Mouse (Mus musculus): ENCODE measurements at regions not wholly inside any gene's neighbourhood (a gene's known extent, or its start where the extent isn't known, plus 50 kb on each side); places are given as distances from the start of the nearest gene placed in this dataset.

DNA sequence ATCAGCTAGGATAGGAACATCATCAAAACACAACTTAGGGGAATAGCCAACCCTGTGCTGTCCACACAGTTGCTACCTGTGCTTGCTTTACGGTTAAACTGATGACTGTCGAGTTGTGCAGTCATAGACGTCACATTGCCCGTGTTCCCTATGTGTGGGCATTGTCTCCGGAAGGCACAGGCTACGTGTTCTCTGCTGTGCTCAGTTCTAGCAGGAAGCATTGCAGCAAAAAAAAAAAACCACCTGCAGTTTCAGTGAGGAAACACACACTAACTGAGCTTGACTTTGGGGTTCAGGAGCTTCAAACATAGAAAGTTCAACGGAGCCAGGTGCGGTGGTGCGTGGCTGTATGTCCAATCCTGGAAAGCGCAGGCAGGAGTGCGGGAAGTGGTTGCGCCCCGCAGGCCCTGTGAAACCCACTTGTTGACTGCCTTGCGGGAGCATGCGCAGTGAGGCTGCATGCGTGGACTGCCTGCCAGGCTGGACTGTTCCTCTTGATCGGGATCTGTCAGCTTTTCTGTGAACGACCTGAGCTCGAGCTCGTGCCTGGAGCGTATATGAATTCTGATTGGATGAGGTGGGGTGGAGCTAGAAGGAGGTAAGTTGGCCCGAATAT lies 190.2 kb upstream of the Krr1 start:
- DNase-seq (ENCODE audit: low read depth, low spot score), result no peak

DNA sequence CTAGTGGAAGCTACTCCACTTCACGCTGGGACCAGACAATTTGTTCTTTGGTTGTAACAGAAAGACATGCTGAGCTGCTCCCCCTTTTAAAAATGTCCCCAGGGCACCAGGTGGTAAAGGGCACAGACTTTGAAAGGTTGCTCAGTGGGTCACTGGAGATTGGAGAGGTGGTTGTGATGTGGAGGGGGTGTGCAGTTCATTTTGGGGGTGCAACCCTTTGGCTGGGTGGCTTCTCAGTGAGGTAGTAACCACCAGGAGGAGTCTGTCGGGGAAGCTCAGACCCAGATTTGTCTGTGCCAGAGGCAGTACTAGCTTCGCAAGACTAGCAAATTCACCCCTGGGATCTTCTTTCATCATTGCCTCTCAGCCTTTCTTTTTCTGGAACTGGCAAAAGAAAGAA lies 189.0 kb upstream of the Krr1 start:
- no peak for DNase-seq (ENCODE audit: low read depth, low spot score)

DNA sequence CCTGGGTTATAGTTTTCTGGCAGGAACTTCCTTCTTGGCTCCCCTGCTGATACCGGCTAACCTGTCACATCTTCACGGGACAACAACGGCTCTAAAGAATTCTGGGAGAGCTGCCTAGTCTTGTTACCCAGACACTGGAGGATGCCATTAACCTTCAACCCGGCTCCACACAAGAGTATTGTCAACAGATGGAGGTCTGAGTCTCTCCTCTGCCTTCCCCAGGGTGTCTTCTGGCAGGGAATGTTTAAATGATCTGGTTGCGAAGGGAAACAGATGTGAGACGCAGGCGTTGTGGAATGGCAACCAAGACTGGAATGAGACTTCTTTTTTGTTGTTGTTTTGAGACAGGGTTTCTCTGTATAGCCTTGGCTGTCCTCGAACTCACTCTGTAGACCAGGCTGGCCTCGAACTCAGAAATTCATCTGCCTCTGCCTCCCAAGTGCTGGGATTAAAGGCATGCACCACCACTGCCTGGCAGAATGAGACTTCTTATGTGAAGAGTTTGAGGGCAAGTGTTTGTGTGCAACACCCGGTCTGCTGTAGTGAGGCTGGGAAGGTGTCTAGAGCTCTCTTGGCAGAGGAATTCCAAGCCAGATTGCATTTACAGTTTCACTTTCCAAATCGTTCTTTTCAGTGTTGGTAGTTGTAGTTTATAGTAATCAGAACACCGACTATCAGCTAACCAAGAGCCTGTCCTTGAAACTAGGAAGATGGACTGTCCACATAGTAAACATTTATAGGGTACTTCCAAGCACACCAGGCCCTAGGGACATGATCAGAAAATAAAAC lies 188.2 kb upstream of the Krr1 start:
- DNase-seq (ENCODE audit: low read depth, low spot score), result peak; percentile 27

DNA sequence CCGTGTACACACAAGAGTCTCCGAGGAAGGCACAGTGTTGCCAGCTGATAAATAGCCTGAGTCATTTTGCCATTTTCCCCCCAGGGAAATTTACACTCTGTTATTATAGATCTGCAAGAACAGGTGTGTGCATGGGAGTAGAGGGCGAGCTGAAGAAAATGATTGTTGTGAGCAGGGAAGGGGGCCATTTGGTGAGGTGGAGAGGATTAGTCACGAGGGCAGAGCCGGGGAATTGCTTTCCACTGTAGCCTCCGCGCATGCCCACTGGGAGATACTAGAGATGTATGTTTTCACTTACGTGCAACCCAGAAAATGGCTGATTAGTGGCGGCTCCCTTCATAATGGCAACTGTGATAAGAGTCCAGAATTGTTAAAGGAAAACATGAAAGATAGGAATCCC lies 185.3 kb upstream of the Krr1 start:
- DNase-seq (ENCODE audit: low read depth, low spot score), result no peak

DNA sequence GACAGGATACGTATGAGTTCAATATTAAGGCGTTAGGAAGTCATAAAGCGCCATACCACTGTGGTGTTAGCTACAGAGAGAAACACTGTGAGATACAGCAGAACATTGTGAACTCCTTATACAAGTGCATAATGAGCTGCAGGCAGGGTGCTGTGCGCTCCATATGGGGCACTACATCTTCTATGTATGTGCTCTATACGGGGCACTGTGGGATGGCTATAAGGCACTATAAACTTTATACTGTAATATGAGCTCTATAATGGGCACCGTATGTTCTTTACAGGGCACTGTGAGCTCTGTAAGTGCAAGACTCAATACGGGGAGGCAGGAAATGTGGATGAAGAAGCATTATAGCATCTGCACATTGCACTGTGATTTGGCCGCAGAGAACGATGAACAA lies 183.2 kb upstream of the Krr1 start:
- DNase-seq (ENCODE audit: low read depth, low spot score), result no peak

DNA sequence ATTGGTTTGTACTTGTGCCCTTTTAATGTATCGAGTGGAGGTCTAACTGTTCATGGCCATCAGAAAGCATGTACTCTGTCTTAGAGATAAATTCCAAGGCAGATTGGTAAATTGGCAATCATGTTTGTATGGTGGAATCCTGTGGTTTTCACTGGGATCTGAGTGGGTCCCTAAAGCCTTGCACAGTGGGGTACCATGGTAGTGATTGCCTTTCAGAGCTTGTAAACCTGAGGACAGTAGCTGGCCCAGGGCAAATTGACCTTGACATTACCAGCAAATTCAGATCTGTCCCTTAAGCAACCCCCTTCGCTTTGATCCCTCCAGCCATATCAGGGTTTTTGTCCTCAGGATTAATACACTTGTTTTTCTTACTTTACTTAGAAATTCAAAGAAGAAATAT lies 181.6 kb upstream of the Krr1 start:
- DNase-seq (ENCODE audit: low read depth, low spot score), result no peak

DNA sequence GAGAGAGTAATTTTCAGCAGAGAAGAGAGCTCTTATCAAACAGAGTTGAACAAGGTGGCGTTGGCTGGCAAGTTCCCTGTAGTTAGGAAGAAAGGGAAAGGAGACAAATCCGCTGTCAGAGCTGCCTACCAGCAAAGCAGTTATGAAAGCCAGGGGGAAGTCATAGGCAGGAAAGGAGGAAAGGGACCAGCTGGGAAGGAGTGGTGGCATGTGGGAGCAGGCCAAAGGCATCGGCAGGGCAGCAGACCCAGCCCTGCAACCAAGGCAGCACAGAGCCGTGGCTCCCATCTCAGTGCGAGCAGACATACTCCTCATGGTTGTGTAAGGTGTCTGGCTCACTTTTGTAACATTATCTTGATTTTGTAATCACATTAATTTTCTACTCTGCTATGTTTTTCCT lies 177.4 kb upstream of the Krr1 start:
- DNase-seq (ENCODE audit: low read depth, low spot score), result no peak

DNA sequence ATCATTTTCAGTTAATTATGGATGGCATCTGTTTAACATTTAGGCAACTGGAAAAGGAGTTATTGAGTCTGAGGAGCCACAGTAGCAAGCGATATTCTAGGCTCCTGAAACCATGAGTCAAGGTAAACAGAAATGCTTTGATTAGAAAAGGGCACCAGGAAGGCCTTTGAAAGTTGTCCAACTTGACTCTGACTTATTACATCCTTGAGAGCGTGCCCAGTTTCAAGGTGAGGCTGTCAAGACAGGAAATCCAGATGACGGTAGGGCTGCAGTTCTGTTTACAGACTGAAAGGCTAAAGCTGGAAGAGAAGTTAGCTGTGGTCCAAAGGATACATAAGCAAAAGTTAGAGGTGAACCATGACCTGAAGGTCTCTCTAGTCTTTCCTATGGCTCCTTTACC lies 176.7 kb upstream of the Krr1 start:
- no peak for DNase-seq (ENCODE audit: low read depth, low spot score)

DNA sequence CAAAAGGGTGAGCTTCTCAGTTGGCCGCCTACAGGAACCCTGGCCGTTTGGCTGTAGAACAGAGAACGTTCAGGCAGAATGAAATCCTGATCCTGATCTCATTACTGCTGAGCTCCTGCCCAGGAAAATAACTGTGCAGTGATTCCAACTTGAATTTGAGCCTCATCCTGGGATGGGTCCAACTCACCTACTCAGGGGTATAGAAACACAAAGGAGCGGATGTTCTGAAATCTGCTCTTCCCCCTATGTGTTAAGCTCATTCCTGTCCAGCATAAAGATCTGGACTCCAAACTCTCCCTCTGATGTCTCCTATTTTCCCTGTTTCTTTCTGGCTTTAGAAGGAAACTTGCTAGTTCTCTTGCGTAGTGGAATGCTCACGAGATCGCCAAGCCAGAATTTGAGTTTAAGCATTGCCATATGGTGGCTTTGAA lies 173.6 kb upstream of the Krr1 start:
- no peak for DNase-seq (ENCODE audit: low read depth, low spot score)

DNA sequence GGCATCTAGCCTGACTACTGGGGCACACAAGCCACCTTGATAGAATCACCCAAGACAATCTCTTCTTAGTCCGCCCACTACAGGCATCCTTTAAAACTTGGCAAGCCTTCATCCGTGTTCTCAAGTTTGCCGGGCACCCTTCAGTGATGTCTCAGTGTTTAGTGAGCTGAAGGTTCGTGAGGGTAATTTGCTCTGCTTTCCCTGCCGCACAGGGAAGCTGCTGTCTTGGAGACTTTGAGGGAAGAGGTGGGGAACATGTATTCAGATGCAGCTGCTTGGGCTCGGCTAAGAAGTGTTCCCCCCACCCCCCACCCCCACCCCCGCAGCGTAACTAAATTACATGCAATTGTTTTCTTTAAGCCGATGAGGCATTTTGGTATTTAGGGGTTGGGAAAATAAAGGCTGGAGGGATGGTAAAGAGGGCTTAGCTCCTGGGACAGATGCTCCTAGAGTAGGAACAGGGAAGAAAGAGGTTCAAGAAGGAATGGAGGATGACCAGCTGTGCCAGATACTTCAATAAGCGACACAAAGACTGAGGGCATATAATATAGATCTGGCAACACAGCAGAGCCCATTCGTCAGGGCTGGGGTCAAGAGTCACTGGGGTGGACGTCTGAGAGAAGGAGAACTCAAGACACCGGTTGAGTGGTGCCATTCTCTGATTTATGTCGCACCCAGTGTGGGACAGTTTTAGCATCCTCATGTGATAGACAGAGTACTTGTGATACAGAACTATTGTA lies 172.4 kb upstream of the Krr1 start:
- no peak for DNase-seq (ENCODE audit: low read depth, low spot score)

DNA sequence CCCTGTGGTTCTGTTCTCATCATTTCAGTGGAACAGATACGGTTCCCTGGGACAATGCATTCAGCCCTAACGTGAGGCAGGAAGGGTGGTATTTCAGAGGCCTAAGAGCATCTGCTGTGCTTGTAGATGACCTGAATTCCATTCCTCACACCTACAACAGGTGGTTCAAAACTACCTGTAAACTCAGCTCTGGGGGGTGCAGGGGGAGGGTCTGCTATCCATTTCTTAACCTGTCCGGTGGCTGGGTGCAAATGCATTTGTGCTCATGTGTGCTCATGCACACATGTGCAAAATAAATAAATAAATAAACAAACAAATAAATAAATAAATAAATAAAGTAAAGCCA lies 171.9 kb upstream of the Krr1 start:
- no peak for DNase-seq (ENCODE audit: low read depth, low spot score)

DNA sequence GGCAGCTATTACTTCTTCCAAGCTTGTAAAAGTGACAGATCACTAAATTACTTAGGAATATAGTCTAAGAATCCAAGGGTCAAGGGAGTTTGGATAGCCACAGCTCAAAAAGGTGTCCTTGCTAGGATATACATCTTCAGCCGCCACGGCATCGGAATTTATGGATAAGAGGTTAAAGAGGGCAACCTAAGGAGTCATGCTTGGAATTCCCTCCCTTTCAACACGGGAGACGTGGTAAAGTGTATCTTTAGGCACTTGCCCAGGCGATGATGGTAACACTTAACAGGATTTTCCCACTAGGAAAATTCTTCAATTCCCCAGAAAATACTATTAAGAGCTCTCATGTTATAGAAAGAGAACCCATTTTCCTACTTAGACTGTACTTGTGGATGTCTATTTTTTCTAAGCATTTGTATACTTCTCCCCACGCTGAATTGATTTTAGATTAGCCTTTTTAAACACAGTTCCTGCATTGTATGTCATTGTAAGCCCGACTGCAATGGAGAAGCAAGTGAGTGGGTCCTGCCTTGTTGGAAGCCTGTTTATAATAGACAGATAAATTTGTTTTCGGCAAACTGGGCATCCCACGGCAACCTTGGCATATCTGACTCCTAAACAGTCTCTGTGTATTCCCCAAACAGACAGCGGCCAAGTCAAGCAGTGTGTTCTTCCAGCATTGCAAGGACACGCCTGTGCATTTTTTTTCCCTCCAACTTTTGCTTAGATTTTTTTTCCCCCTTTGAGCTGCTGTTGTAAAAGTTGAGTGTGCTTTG lies 171.3 kb upstream of the Krr1 start:
- DNase-seq (ENCODE audit: low read depth, low spot score), result no peak

DNA sequence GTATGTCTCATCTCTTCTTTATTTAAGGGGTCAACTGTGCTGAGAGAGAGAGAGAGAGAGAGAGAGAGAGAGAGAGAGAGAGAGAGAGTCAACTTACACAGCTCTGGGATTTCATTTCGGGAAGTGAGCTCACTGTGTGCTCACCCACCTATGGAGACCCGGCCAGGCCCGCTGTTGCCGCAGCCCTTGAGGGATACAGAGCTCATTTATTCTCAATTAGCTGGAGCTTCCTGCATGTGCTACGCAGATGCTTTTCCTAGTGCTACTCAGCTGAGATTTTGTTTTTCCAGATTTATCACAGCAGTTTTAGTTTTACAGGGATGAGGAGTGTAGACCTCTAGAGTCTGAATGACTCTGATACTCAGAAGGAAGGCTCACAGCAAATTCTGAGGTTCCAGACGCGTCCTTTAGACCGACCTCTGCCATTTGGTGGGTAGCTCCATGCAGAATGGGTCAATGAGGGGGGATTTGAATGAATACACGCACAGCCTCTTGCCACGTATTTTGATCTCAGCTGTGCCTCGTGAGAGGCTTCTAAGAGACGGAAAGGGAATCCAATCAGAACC lies 170.6 kb upstream of the Krr1 start:
- DNase-seq (ENCODE audit: low read depth, low spot score), result no peak

DNA sequence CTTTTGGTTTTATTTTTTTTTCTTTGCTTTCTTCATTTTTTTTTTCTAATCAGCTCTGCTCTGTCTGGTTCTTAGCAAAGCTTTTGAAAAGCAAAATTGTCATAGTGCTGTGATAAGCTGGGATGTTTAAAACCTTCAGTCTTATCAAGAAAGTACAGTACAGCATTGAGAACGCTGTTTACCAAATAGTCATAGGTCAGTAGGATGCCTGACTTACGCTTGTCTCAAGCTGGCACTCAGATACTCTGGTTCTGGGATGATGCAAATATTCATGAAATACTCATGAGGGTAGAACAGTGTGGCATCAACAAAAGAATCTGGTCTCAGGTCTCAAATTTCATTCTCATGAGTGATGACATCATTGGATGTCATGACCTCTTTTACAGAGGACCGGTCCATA lies 166.1 kb upstream of the Krr1 start:
- DNase-seq (ENCODE audit: low read depth, low spot score), result no peak

DNA sequence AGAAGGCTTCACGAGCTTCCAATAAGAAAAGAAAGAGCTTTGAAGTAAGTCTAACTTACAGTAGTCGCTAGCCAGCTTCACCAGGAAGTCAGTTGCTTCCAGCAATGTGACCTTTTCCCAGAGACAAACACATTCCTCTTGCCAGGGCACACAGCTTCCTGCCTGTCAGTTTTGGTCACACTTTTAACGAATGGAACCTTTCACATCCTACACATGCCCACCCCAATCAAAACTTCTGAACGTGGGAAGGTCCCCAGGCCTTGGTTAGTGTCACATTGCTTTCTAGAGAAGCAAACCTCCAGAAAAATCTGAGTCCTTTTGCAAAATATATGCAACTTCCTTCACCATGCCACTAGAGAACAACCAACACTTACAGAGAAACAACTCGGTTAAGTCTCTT lies 165.5 kb upstream of the Krr1 start:
- DNase-seq (ENCODE audit: low read depth, low spot score), result no peak

DNA sequence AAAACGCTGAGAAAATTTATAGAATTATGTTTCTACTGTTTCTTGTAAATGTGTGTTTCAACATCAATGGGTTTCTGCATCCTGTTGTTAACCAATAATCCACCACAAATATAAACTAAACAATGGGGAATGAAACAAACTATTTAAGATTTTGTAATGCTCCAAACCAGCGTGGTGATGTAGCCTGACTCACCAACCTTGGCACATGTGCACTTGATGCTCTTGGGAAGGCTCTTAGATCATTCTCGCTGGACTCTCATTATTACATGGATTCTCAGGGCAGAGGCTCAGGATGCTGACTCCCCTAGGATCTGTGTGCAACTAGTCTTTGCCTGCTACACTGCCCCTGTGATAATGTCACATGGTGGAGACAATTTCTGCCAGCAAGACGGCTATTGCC lies 158.7 kb upstream of the Krr1 start:
- DNase-seq (ENCODE audit: low read depth, low spot score), result no peak

DNA sequence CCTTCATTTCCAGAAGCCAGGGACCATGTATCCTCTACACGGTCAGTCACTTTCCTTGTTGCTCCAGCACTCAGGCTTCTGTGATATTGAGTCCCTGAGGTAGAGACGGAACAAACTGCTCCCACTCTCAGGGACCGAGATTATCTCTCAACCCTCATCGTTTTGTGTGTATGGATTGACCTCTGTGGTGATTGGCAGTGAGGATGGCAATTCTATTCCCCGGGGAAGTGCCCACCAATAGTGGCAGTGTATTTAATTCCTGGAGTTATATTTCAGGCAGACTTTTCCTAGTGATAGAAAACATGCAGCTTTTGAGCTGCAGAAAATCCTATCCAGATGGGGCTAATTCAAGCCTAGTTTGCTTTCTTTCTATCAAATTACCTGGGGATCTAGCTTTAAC lies 157.8 kb upstream of the Krr1 start:
- DNase-seq (ENCODE audit: low read depth, low spot score), result no peak

DNA sequence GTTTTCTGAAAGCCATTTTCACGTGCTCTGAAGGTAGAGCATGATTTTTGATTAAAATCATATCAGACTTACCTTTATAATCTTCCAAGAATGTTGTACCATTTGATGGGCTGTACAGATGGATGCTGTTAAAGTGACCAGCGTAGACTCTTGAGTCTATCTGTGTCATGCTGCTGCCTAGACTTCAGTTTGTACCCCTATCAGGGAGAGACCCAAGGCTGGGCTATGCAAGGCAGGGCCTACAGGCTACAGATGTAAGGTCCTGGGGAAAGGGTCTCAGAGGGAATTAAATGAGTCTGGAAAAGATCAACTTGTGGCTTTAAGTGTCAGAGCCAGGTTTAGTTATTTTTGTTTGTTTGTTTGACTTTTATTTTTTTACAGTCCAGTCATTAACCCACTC lies 157.3 kb upstream of the Krr1 start:
- DNase-seq (ENCODE audit: low read depth, low spot score), result no peak

DNA sequence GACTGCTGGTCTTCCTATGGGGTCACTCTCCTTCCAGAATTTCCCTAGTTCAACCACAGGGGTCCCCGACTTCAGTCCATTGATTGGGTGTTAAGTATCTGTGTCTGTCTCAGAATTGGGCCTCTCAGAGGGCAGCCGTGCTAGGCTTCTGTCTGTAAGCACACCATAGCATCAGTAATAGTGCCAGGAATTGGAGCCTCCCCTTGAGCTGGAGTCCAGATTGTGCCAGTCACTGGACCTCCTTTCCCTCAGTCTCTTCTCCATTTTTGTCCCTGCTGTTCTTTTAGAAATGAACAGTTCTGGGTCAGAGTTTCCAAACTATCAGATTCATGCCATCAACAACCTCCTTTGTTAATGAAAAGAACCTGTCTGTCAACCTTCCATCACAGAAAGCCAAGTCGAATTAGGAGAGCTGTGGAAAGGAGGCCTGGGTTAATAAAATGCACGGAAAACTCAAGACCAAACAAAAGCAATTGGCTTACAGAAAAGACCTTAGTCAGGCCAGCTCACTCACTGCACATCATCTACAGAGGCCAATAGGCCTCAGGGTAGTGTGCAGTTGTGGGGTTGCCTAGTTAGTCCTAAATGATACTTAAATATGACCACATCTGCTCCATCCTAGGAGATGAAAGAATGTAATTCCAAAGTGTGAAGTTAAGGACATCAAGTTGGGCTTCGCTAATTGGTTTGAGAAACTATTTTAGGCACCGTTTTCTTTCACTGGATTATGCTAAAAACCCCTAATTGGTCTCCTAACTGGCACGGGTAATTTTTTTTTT lies 156.5 kb upstream of the Krr1 start:
- DNase-seq (ENCODE audit: low read depth, low spot score), result no peak

DNA sequence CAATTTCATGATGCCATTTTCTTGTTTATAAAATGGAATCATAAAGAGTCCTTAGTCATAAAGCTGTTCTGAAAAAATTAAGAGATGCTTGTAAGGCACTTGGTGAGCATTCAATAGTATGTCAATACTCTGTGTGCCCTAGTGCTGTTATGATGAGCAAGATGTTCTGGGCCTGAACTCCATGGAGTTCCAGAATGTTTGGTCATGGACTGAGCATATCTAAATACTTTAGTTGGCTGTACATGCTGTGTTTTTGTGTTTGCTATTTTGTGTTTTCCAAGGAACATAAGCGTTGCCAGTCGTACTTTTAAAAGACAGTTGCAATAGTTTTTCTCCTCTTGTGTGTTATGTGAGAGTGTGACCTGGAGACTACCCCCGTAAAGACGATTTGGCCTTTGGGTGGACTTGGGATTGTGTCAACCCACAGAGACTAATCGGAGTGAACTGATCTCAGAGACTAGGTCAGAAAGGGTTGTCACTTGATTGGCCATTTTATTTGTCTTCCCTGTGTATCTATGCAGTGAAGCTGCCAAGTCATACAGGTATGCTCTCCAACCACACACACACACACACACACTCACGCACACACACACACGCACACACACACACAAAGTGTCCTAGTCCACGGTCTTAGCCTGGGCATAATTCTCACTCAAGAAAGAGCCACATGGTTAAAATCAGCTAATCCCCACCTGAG lies 152.6 kb upstream of the Krr1 start:
- no peak for DNase-seq (ENCODE audit: low read depth, low spot score)

DNA sequence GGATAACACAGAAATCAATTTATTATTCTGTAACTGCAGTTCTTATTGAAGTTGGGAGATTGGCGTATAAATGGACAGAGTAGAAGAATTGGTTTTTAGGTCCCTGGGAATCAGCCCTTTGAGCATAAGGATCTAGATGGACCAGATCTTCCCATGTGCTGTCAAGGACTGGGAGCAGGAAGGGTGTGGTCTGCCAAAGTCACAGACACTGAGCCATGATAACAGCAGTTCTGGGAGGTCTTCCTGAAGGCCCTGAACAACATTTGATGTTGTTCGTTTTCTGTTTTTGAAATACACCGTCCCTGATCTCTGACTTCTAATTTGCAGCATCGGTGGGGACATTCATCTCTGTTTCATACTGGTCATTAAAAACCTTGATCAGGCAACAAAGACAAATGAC lies 147.6 kb upstream of the Krr1 start:
- DNase-seq (ENCODE audit: low read depth, low spot score), result no peak
